Mouse (Mus musculus) lung, postnatal 0 days (tissue): ENCODE measurements around the gene Fgd5.

Experiments
- CTCF ChIP-seq: IDR thresholded peaks from 2 replicates; pipeline ENCODE4 v1.5.1; 2016; ENCODE audit warnings: antibody characterized with exemption, mild to moderate bottlenecking
- EP300 ChIP-seq: IDR thresholded peaks from 2 replicates; pipeline ENCODE4 v1.6.1; 2016; ENCODE audit warnings: antibody characterized with exemption, mild to moderate bottlenecking, control low read depth

DNA sequence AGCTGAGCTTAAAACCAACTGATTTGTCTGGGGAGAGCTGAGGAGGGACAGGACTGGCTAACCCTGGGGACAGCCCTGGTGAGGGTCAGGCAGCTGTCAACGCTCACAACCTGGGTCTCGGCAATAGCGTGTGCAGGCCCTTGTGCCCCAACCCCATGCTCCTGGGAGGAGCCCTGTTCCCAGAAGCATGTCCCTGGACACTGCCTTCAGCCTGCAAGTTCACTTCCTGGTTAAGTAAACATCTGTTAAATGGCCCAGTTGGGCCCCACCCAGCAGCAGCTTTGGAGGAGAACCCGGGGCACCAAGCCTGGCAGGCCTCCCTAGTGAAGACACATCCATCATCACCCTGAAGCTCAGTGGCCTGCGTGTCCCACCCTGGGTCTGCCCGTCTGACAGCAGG is 56.0 kb downstream of the Fgd5 start:
- TF ChIP-seq CTCF = no peak
- peak; percentile 93 for TF ChIP-seq EP300
